Mouse (Mus musculus) hindbrain, embryonic 10.5 days (tissue): ENCODE measurements around the gene Bbx. TPM values are rescaled to one million over a fixed set of nuclear protein-coding genes. Genes with fewer than 3 reads are reported as not detected.
A peak's percentile ranks its signal among the peaks of the same experiment; 100 is the strongest.

Experiments
- DNase-seq: peaks from one replicate; pipeline ENCODE4 v3.0.0-alpha.2; 2017; ENCODE audit warnings: low spot score
- H3K27ac ChIP-seq: fragments of 300-500 bp; sonication (generic); 2 replicates; pipeline ENCODE4 v1.5.1; 2016; ENCODE audit warnings: mild to moderate bottlenecking, moderate library complexity
- H3K27me3 ChIP-seq: fragments of 300-500 bp; sonication (generic); 2 replicates; pipeline ENCODE4 v1.6.1; 2016; ENCODE audit warnings: mild to moderate bottlenecking; ENCODE audit not compliant: poor library complexity, insufficient read depth, severe bottlenecking
- H3K36me3 ChIP-seq: fragments of 300-500 bp; sonication (generic); 2 replicates; pipeline ENCODE4 v1.6.1; 2016; ENCODE audit warnings: mild to moderate bottlenecking, moderate library complexity
- H3K4me1 ChIP-seq: fragments of 300-500 bp; sonication (generic); replicated peaks from 2 replicates; pipeline ENCODE4 v1.6.1; 2016; ENCODE audit warnings: mild to moderate bottlenecking
- H3K4me3 ChIP-seq: fragments of 300-500 bp; sonication (generic); 2 replicates; pipeline ENCODE4 v1.5.1; 2016; ENCODE audit warnings: mild to moderate bottlenecking, moderate library complexity
- H3K9me3 ChIP-seq: fragments of 300-500 bp; sonication (generic); 2 replicates; pipeline ENCODE4 v1.6.1; 2016; ENCODE audit warnings: mild to moderate bottlenecking, moderate library complexity
- WGBS: fragments of 180-500 bp; shearing (Covaris S2); methylation state at CpG from one replicate; pipeline ENCODE4 v1.1.7; 2016; 5-methylcytosine and 5-hydroxymethylcytosine counted together
- polyA plus RNA-seq: library from polyadenylated mRNA; unstranded; fragments of >200 nt; fragmentation: Nextera tagmentation; extraction: Ambion mirVana; gene quantifications from 2 replicates; pipeline ENCODE4 v1.2.1, GENCODE M21; 2016

Bbx gene
- polyA plus RNA-seq, 1 experiment from 2014 or later = 30.7 TPM

DNA sequence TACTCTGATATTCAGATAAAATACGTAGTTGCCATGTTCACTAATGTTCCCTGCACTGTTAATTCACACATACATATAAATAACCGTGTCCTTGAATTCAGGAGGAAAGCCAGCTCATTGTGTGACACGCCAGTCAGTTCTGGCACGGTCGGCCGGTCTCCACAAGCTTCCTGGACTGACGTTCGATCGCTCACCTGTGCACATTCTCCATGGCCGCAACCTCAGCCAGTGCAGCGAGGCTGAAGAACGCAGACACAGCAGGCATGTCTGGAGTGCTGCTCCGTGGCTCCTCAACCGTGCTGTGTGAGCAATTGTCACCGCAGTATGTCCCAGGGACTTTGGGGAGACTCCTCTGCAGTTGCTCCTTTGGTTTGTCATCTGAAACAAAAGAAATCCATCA is 232.0 kb downstream of the Bbx start:
- DNase-seq = no peak
- Histone ChIP-seq H3K27me3 (no peaks in the 10 kb centered on the region), H3K36me3 (peaks cover 39% of the 10 kb centered on the region), H3K9me3 (no peaks in the 10 kb centered on the region), H3K27ac (no peak overlapping the region), H3K4me1 (no peaks in the 10 kb centered on the region), H3K4me3 (no peak overlapping the region)
- 88% methylated on average over 15 of the region's 15 CpGs for WGBS

DNA sequence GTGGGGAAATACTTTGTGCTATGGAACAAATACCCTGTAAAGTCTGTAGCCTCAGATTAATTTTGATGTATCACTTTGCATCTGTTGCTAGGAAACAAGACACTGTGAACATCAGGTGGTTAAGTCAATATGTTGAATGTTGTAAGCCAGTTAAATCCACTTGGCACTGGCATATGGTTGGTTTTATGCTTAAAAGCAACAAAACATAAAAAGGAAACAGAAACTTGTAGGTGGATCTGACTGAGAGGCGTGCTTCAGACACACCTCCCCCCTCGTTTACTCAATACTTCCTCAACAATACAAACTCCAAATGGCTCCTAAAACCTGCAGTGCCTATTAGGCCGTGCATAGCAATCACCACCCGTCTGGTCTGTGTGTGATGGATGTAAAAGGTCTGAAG is 236.1 kb downstream of the Bbx start:
- Histone ChIP-seq H3K4me1 (no peaks in the 10 kb centered on the region), H3K36me3 (peaks cover 39% of the 10 kb centered on the region), H3K27ac (no peak overlapping the region), H3K27me3 (no peaks in the 10 kb centered on the region), H3K4me3 (no peak overlapping the region), H3K9me3 (no peaks in the 10 kb centered on the region)
- 82% methylated on average over 4 of the region's 4 CpGs for WGBS
- DNase-seq = no peak

DNA sequence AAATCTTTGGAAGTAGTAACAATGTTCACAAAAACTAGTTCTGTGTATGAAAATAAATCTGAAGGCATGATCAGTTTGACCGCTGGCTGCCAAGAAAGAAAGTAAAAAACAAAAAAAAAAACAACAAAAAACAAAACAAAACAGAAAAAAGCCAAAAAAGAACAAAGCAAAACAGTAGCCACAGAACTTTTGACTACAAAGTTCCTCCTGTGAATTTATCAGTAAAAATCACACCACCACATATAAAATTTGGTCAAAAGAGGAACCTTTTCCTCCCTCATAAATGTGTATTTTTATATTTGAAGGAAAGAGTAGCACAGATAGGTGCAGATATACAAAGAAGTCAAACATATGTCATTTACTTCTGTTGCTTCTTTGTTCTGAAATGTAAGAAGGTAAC is 239.6 kb downstream of the Bbx start:
- no peak for DNase-seq
- Histone ChIP-seq H3K4me1 (no peaks in the 10 kb centered on the region; the same call in 1 of the 2 replicates), H3K27me3 (no peaks in the 10 kb centered on the region), H3K36me3 (peaks cover 13% of the 10 kb centered on the region), H3K9me3 (no peaks in the 10 kb centered on the region), H3K4me3 (no peak overlapping the region), H3K27ac (no peak overlapping the region)
- whole genome bisulfite sequencing = 95% methylated on average over 1 of the region's 1 CpGs

DNA sequence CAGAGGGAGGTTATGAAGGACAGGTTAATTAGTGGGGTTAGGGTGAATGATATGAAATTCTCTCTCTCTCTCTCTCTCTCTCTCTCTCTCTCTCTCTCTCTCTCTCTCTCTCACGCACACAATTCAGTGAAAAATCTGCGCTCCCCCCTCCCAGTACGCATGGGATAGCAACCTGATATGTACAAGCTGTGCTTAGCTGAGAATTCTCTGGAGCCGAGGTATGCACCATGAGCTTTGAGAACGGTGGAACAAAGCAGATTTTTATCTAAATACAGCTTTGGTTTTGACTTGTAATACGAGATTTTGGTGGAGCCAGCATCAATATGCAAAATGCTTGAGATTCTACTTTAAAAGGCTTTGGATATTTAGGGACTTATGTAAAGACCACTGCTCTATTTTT is 243.1 kb downstream of the Bbx start:
- Histone ChIP-seq H3K36me3 (peaks cover 7% of the 10 kb centered on the region; the same call in 1 of the 2 replicates), H3K27me3 (no peaks in the 10 kb centered on the region), H3K9me3 (no peaks in the 10 kb centered on the region), H3K4me1 (peaks cover 13% of the 10 kb centered on the region), H3K27ac (no peak overlapping the region), H3K4me3 (no peak overlapping the region)
- DNase-seq = no peak
- WGBS = 77% methylated on average over 6 of the region's 6 CpGs

DNA sequence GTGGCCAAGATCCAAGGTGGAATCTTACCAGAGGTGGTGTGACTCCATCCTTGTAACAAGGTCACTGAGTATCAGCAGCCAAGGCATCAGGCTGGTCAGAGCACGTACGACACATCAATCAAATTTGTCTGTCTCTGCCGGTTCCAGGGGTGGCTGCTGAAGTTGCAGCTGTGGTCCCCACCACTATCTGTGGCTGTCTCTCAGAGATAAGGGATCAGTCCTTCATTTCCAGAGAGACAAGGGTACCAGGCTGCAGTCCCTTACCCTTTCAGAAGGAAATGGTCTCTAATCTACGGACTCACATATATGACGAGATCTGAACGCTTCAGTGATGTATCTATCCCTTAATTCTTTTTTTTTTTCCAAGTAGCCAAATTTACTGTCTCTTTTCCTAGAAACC is 245.6 kb downstream of the Bbx start:
- Histone ChIP-seq H3K4me3 (no peak overlapping the region), H3K36me3 (no peaks in the 10 kb centered on the region), H3K27me3 (no peaks in the 10 kb centered on the region), H3K4me1 (peaks cover 13% of the 10 kb centered on the region), H3K27ac (no peak overlapping the region), H3K9me3 (no peaks in the 10 kb centered on the region)
- WGBS = 82% methylated on average over 6 of the region's 6 CpGs
- DNase-seq = no peak

DNA sequence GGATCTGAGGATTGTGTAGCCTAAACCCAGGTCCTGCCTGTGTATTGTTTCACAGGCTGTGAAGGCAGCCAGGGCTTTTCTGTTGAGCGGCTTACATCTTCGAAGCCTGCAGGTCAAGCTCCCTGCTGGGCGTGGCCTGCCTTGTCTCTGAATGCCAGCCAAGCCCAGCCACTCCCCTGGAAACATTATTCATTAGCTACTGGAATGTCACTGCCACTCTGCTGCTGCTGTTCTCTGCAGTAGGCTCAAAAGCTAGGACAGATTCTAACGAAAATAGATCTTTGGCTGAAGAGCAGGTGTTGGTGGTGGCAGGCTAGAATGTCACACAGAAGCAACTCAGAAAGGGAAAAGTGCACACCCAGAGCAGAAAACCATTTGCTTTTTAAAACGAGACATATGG is 247.1 kb downstream of the Bbx start:
- Histone ChIP-seq H3K36me3 (no peaks in the 10 kb centered on the region), H3K27me3 (no peaks in the 10 kb centered on the region), H3K4me1 (peaks cover 13% of the 10 kb centered on the region), H3K4me3 (no peak overlapping the region), H3K27ac (no peak overlapping the region; the same call in 1 of the 2 replicates), H3K9me3 (no peaks in the 10 kb centered on the region)
- peak; percentile 66 for DNase-seq
- WGBS = 12% methylated on average over 5 of the region's 5 CpGs

DNA sequence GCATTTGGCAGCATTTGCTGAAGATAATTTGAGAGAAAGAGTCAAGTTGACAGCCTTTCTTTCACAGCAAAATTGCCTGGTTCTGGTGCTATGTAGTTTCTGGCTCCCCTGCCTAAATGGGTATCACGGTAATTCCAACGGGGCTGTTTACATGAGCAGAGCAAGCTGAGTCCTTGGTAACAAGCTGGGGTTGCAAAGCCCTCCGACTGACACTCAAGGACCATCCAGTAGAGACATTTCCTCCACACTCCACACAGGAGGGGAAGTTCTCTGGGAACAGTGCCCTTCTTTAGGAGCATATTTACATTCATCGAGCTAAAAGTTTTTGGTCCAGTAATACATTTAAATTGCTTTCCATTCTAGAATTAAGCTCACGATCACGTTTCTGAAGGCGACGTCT is 249.2 kb downstream of the Bbx start:
- no peak for DNase-seq
- 84% methylated on average over 8 of the region's 8 CpGs for WGBS
- Histone ChIP-seq H3K9me3 (no peaks in the 10 kb centered on the region), H3K4me1 (peaks cover 13% of the 10 kb centered on the region), H3K27me3 (no peaks in the 10 kb centered on the region), H3K27ac (no peak overlapping the region), H3K4me3 (no peak overlapping the region), H3K36me3 (no peaks in the 10 kb centered on the region)

DNA sequence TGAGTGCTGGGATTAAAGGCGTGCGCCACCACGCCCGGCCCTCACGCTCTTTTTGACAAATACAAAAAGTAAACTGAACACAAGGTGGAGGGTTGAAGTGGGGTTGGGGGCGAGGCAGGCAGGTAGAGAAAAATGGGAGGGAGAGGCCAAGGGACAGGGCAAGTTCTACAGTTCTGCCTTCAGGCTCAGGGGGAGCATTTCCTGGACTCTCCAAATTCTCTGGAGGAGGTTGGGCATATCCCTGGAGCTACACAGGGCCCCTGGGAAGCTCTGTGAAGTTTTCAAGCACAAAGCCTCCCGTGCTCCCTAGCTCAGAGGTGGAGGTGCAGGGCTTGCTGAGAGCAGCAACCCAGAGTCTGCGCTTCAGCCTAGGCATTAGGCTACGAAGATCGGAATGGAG is 249.6 kb downstream of the Bbx start:
- 87% methylated on average over 10 of the region's 10 CpGs for WGBS
- Histone ChIP-seq H3K27ac (no peak overlapping the region), H3K4me1 (peaks cover 13% of the 10 kb centered on the region), H3K9me3 (no peaks in the 10 kb centered on the region), H3K36me3 (no peaks in the 10 kb centered on the region), H3K4me3 (no peak overlapping the region), H3K27me3 (no peaks in the 10 kb centered on the region)
- no peak for DNase-seq

DNA sequence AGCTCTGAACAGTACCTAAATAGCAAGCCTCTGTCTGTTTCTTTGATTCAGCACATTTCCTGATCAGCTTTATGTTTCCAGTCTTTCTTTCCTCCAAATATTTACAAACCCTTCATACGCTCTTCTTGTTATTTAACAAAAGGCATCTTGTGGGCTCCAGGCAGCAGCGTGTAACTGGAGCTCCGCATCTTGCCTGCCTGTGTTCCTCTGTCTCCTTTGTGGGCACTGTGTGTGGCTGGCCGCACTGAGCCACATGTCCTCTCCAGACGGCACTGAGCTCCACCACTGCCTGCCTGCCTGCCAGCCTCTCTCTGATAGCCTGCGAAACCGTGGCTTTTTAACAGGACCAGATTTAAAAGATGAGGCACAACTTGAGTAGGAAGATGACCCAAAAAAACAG is 259.4 kb downstream of the Bbx start:
- Histone ChIP-seq H3K4me1 (0 out of 2 replicates have a peak, but pooled peaks cover 2% of the 10 kb centered on the region), H3K36me3 (no peaks in the 10 kb centered on the region), H3K27ac (no peak overlapping the region), H3K9me3 (no peaks in the 10 kb centered on the region), H3K27me3 (no peaks in the 10 kb centered on the region), H3K4me3 (no peak overlapping the region)
- 56% methylated on average over 7 of the region's 7 CpGs for WGBS
- peak; percentile 13 for DNase-seq

DNA sequence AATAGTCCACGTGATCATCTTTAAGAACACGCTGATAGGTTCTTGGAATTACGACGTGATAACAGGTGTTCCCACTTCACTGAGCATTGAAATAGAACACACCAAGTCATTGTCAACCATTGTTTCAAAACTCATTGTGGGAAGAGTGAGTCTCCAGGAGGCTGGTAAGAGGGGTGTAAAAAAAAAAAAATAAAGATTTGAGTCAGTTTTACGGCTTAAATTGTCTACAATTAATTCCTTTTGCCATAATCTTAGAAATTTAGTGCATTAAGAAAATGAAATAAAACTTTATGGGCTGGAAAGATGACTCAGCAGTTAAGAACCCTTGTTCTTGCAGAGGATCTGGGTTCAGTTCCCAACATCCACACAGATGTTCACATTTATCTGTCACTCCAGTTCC is 261.4 kb downstream of the Bbx start:
- 0 out of 2 replicates have a peak, but pooled peaks cover 8% of the 10 kb centered on the region for H3K4me1 ChIP-seq
- H3K36me3 ChIP-seq = no peaks in the 10 kb centered on the region
- no peak for DNase-seq
- H3K27ac ChIP-seq = no peak overlapping the region
- 96% methylated on average over 5 of the region's 5 CpGs for WGBS
- H3K9me3 ChIP-seq = no peaks in the 10 kb centered on the region
- H3K27me3 ChIP-seq = no peaks in the 10 kb centered on the region
- no peak overlapping the region for H3K4me3 ChIP-seq

DNA sequence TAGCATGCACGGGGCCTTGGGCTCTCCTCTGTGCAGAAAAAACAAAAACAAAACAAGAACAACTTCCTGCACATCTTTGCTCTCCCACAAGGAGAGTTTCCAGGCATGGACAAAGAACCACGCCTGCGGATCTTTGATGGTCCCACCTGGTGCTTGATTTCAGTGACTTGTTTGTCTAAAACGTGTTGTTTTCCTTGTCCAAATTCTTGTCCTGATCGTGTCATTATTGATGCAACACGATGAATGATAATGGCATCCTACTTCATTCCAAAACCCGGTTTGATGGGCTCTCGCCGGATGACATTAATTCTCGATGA is 264.2 kb downstream of the Bbx start:
- H3K4me1 ChIP-seq = peaks cover 18% of the 10 kb centered on the region; the same call in 1 of the 2 replicates
- no peak overlapping the region for H3K4me3 ChIP-seq
- H3K36me3 ChIP-seq = no peaks in the 10 kb centered on the region
- H3K9me3 ChIP-seq = no peaks in the 10 kb centered on the region
- H3K27me3 ChIP-seq = no peaks in the 10 kb centered on the region
- H3K27ac ChIP-seq = no peak overlapping the region
- no peak for DNase-seq
- 85% methylated on average over 10 of the region's 10 CpGs for WGBS

DNA sequence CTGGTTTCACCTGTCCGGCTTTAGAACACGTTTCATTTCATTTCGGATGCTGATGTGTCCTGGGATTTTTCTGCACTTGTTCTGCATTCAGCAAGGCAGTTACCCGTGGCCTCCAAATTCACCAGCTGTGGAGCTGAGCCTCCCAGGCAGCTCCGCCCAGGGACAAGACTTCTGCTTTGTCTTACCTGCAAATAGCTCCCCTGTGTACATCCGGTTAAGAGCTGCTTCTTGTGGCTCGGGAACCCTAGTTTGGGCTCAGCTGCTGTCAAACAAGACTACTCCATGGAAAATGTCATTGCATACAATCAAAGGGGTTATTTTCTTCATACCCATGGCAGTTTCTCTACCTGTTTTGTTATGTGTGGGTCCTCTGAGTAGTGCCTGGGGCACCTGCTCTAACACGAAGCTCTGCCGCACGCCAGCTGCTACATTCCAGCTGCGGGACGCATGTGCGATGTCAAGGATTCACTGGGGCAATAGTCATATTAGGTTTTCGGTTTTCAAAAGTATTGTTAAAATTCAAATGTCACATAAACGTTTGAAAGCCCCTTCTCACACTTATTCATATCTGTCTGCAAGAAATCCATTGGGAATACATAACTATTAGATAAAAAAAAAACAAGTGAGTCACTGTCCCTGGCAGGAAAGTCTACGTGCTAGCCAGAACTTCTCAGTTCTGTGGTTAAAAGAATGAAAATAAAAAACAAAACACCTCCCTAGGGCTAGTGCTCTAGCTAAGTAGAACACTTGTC is 264.8 kb downstream of the Bbx start:
- no peaks in the 10 kb centered on the region for H3K9me3 ChIP-seq
- peaks cover 16% of the 10 kb centered on the region; the same call in 1 of the 2 replicates for H3K4me1 ChIP-seq
- DNase-seq = no peak
- no peaks in the 10 kb centered on the region for H3K36me3 ChIP-seq
- no peak overlapping the region for H3K27ac ChIP-seq
- no peaks in the 10 kb centered on the region for H3K27me3 ChIP-seq
- H3K4me3 ChIP-seq = no peak overlapping the region
- 83% methylated on average over 16 of the region's 16 CpGs for WGBS

DNA sequence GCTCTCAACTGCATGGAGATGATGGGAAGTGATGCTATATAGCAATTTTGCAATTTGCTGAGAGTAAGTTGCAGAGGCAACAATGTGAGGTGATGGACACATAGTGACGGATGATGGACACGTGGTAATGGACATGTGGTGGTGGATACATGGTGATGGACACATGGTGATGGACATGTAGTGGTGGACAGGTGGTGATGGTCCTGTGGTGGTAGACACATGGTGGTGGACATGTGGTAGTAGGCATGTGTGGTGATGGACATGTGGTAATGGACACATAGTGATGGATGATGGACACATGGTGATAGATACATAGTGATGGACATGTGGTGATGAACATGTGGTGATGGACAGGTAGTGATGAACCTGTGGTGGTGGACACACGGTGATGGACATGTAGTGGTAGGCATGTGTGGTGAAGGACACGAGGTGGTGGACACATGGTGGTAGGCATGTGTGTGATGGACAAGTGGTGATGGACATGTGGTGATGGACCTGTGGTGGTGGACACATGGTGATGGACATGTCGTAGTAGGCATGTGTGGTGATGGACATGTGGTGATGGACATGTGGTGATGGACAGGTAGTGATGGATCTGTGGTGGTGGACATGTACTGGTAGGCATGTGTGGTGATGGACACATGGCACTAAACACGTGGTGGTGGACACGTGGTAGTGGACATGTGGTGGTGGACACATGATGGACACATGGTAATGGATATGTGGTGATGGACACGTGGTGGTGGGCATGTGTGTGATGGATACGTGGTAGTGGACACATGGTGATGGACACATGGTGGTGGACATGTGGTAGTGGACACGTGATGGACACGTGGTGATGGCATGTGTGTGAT is 271.5 kb downstream of the Bbx start:
- no peaks in the 10 kb centered on the region for H3K9me3 ChIP-seq
- no peak overlapping the region for H3K27ac ChIP-seq
- no peak for DNase-seq
- no peaks in the 10 kb centered on the region for H3K36me3 ChIP-seq
- H3K4me3 ChIP-seq = no peak overlapping the region
- H3K4me1 ChIP-seq = peaks cover 10% of the 10 kb centered on the region; the same call in 1 of the 2 replicates
- no peaks in the 10 kb centered on the region for H3K27me3 ChIP-seq
- WGBS = 93% methylated on average over 11 of the region's 11 CpGs
